Comparison of ENCODE assay signal across 8 mouse cellular contexts in genomic region chr6:139589291-139589690, GRCm38 (mm10). TPM values are rescaled to one million over a fixed set of nuclear protein-coding genes. Genes with fewer than 3 reads are reported as not detected.
A peak's percentile ranks its signal among the peaks of the same experiment; 100 is the strongest.
DNase-seq lines count a peak whose midpoint lies in the region; ATAC-seq and TF ChIP-seq lines count a peak whose summit lies in the region.
"Had no signal": no experiment of that assay in that cellular context is flagged by ENCODE, and none has a peak within 500 bp of the region (broad histone marks: within the 10 kb centered on the region; RNA-seq: fewer than 3 reads in every experiment).

No protein-coding gene starts in this region.

- H3K4me3 ChIP-seq in hindbrain, embryonic 14.5 days (replicated peaks; ENCODE audit: low read length) = no peak overlapping the region
- no peak overlapping the region for H3K4me3 ChIP-seq in left cerebral cortex, adult 2 months

- no peak overlapping the region for H3K27ac ChIP-seq in hindbrain, embryonic 14.5 days
- no peak overlapping the region for H3K27ac ChIP-seq in left cerebral cortex, adult 2 months
- H3K27ac ChIP-seq: macrophage had no signal

- 0 out of 2 replicates have a peak, but pooled peaks cover 4% of the 10 kb centered on the region for H3K4me1 ChIP-seq in hindbrain, embryonic 14.5 days (replicated peaks; ENCODE audit: control insufficient read depth, insufficient read depth, low read length)

- no peaks in the 10 kb centered on the region for H3K9me3 ChIP-seq in hindbrain, embryonic 14.5 days (ENCODE audit: control insufficient read depth, low read length)

- WGBS in hindbrain, embryonic 14.5 days = 8% methylated on average over 12 of the region's 12 CpGs

- no peak overlapping the region for H3K9ac ChIP-seq in hindbrain, embryonic 14.5 days

- TF ChIP-seq CTCF in left cerebral cortex, adult 2 months (IDR thresholded peaks at IDR 0.05) = peak; percentile 87

- no peaks in the 10 kb centered on the region for H3K36me3 ChIP-seq in hindbrain, embryonic 14.5 days (replicated peaks; ENCODE audit: control insufficient read depth, insufficient read depth)

- no peaks in the 10 kb centered on the region; the same call in 1 of the 2 replicates for H3K27me3 ChIP-seq in hindbrain, embryonic 14.5 days (ENCODE audit: control insufficient read depth, insufficient read depth, low read length)

- DNase-seq in ZHBTc4 (ENCODE audit: low read depth, low spot score) = peak; percentile 87
- DNase-seq in cerebellum, adult 11-12 months = peak; percentile 6
- peak; percentile 85 for DNase-seq in forelimb bud, embryonic 11.5 days (ENCODE audit: low read depth, low spot score)
- DNase-seq in hindbrain, embryonic 14.5 days (ENCODE audit: low spot score) = peak; percentile 93
- DNase-seq in left cerebral cortex, adult 2 months (ENCODE audit: extremely low spot score in 1 of 2, low spot score in 2 of 2) = peak; percentile 51
- peak; percentile 90 for DNase-seq in mesoderm, embryonic 11.5 days (ENCODE audit: low read depth, low spot score)
- peak; percentile 52 for DNase-seq in skeletal muscle tissue, adult 2 months (ENCODE audit: low read depth, low spot score)

- intact Hi-C loops in left cerebral cortex, adult 2 months (cut with DNase I) = no loop called here

- no peak; the same call in 1 of the 2 replicates for ATAC-seq in hindbrain, embryonic 14.5 days (ENCODE audit: low FRiP score)

- 0 out of 2 replicates have a peak overlapping the region, but pooled peaks have one; percentile 5 for H3K4me2 ChIP-seq in hindbrain, embryonic 14.5 days (replicated peaks)

RNA-seq across cellular contexts. Expression of gene Pik3c2g, which starts 2.3 kb away (rescaled TPM):
- polyA plus RNA-seq in hindbrain, embryonic 14.5 days (2014; fragmentation: Nextera tagmentation; extraction: Ambion mirVana) = 0.21 and 0.26 TPM in 2 replicates
- total RNA-seq in left cerebral cortex, adult 2 months (2021) = under 1 TPM in 1 of 2 experiments, not detected in 1; 0.16 TPM
- polyA plus RNA-seq: macrophage had no signal

Comparison
In these comparisons a context has a peak if more than half of its experiments do, and no peak if none do; other contexts are left out.
1. DNase-seq: peak in every context shown above with its lines; median percentile 93 in hindbrain, embryonic 14.5 days; 90 in mesoderm, embryonic 11.5 days; 87 in ZHBTc4; 85 in forelimb bud, embryonic 11.5 days; 52 in skeletal muscle tissue, adult 2 months; 51 in left cerebral cortex, adult 2 months; 6 in cerebellum, adult 11-12 months.